ENCODE assay signal across 8 mouse cellular contexts in genomic region chr13:108214081-108214484, GRCm38 (mm10). TPM values are rescaled to one million over a fixed set of nuclear protein-coding genes. Genes with fewer than 3 reads are reported as not detected.
DNase-seq lines count a peak whose midpoint lies in the region; ATAC-seq lines count a peak whose summit lies in the region.

Elovl7 (plus strand) TSS chr13:108214404.

- peaks cover 23% of the 10 kb centered on the region for H3K27me3 ChIP-seq in hindbrain, embryonic 15.5 days

- H3K4me1 ChIP-seq in hindbrain, embryonic 15.5 days (replicated peaks): peaks cover 19% of the 10 kb centered on the region; the same call in 1 of the 2 replicates

- H3K36me3 ChIP-seq in hindbrain, embryonic 15.5 days: no peaks in the 10 kb centered on the region

- H3K27ac ChIP-seq in hindbrain, embryonic 15.5 days (replicated peaks): no peak within 1 kb of the TSS

- peak within 1 kb of the TSS; percentile 100 for H3K4me2 ChIP-seq in hindbrain, embryonic 15.5 days

- H3K4me3 ChIP-seq in hindbrain, embryonic 15.5 days: peak within 1 kb of the TSS; percentile 83

- peak; percentile 77 for DNase-seq in R1 (ENCODE audit: low read depth, low spot score)
- peak; percentile 88 for DNase-seq in cerebellum, adult 9-11 months
- peak; percentile 23 to 50 for DNase-seq in frontal cortex, postnatal 14 days (ENCODE audit: low spot score in 2 of 2)
- peak; percentile 76 to 89 for DNase-seq in left cerebral cortex, adult 18-20 months (ENCODE audit: low spot score in 2 of 2)
- DNase-seq in lung, postnatal 36 days: peak; percentile 86
- DNase-seq in right cerebral cortex, adult 18-20 months: peak; percentile 90
- DNase-seq in urinary bladder, adult 2 months (ENCODE audit: low spot score): peak; percentile 74

- H3K9ac ChIP-seq in hindbrain, embryonic 15.5 days: peak within 1 kb of the TSS; percentile 71

- no peaks in the 10 kb centered on the region for H3K9me3 ChIP-seq in hindbrain, embryonic 15.5 days

- 0% methylated on average over 17 of the region's 40 CpGs for WGBS in hindbrain, embryonic 15.5 days

- ATAC-seq in hindbrain, embryonic 15.5 days (ENCODE audit: low FRiP score, low read depth): peak; percentile 94

RNA-seq across cellular contexts. Expression of gene Elovl7, which starts in this region (rescaled TPM):
- polyA plus RNA-seq in hindbrain, embryonic 15.5 days (2015; fragmentation: Nextera tagmentation; extraction: Ambion mirVana): 2.7 and 3.0 TPM in 2 replicates
- 1 to 10 TPM; 5.9 to 6.0 TPM for total RNA-seq in left cerebral cortex, adult 18-20 months (2021)
- 1.6 and 1.8 TPM in 2 replicates for polyA plus RNA-seq in urinary bladder, adult 2 months (2012; rRNA removed)

Comparison
In these comparisons a context has a peak if more than half of its experiments do, and no peak if none do; other contexts are left out.
1. DNase-seq: peak in every context shown above with its lines; median percentile 90 in right cerebral cortex, adult 18-20 months; 88 in cerebellum, adult 9-11 months; 86 in lung, postnatal 36 days; 82 in left cerebral cortex, adult 18-20 months; 77 in R1; 74 in urinary bladder, adult 2 months; 36 in frontal cortex, postnatal 14 days.